Mouse (Mus musculus) midbrain, postnatal 0 days (tissue): Measurements from ENCODE around the gene Tnp2. TPM values are rescaled to one million over a fixed set of nuclear protein-coding genes. Genes with fewer than 3 reads are reported as not detected.
A peak's percentile ranks its signal among the peaks of the same experiment; 100 is the strongest.
"Not testable (repeated sequence)": the region's sequence is repeated elsewhere in the genome, so short reads cannot be mapped to it uniquely, and the experiment has no call there.

Source experiments
- ATAC-seq: fragments of 200-750 bp; cut with Nextera tagmentation; 2 replicates; pipeline ENCODE4 v1.8.0; 2017; ENCODE audit warnings: moderate number of reproducible peaks, mild to moderate bottlenecking, moderate TSS enrichment, moderate library complexity; ENCODE audit not compliant: low FRiP score
- DNase-seq: peaks from one replicate; pipeline ENCODE4 v3.0.0-alpha.2; 2015; ENCODE audit warnings: low spot score
- H3K27ac ChIP-seq: fragments of 300-500 bp; sonication (generic); 2 replicates; pipeline ENCODE4 v1.5.1; 2014; ENCODE audit warnings: low read depth, mild to moderate bottlenecking, low read length, mixed read lengths
- H3K27me3 ChIP-seq: fragments of 300-500 bp; sonication (generic); 2 replicates; pipeline ENCODE4 v1.6.1; 2014; ENCODE audit warnings: low read length, control low read depth, mixed read lengths; ENCODE audit not compliant: insufficient read depth
- H3K36me3 ChIP-seq: fragments of 300-500 bp; sonication (generic); 2 replicates; pipeline ENCODE4 v1.6.1; 2014; ENCODE audit warnings: low read length, control low read depth, mixed read lengths; ENCODE audit not compliant: insufficient read depth
- H3K4me1 ChIP-seq: fragments of 300-500 bp; sonication (generic); 2 replicates; pipeline ENCODE4 v1.6.1; 2014; ENCODE audit warnings: mild to moderate bottlenecking, control low read depth, antibody characterized with exemption, low read length, mixed read lengths; ENCODE audit not compliant: insufficient read depth
- H3K4me2 ChIP-seq: fragments of 300-500 bp; sonication (generic); 2 replicates; pipeline ENCODE4 v1.6.1; 2014; ENCODE audit warnings: low read depth, mild to moderate bottlenecking, low read length, mixed read lengths; ENCODE audit not compliant: poor library complexity, severe bottlenecking
- H3K4me3 ChIP-seq: fragments of 300-500 bp; sonication (generic); 2 replicates; pipeline ENCODE4 v1.5.1; 2014; ENCODE audit warnings: low read depth, mild to moderate bottlenecking, low read length, moderate library complexity
- H3K9ac ChIP-seq: fragments of 300-500 bp; sonication (generic); replicated peaks from 2 replicates; pipeline ENCODE4 v1.6.1; 2014; ENCODE audit warnings: mild to moderate bottlenecking, low read length, moderate library complexity, mixed read lengths; ENCODE audit not compliant: poor library complexity, severe bottlenecking
- H3K9me3 ChIP-seq: fragments of 300-500 bp; sonication (generic); 2 replicates; pipeline ENCODE4 v1.6.1; 2016; ENCODE audit warnings: low read length, control low read depth
- CTCF ChIP-seq: IDR thresholded peaks from 2 replicates; pipeline ENCODE4 v1.5.1; 2016; ENCODE audit warnings: antibody characterized with exemption, mild to moderate bottlenecking
- WGBS: fragments of 180-500 bp; shearing (Covaris S2); extraction: QIAGEN DNeasy Blood & Tissue Kit; methylation state at CpG from one replicate; pipeline ENCODE4 v1.1.7; 2014; 5-methylcytosine and 5-hydroxymethylcytosine counted together
- polyA plus RNA-seq: library from polyadenylated mRNA; unstranded; fragments of >200 nt; fragmentation: Nextera tagmentation; extraction: Ambion mirVana; gene quantifications from 2 replicates; pipeline ENCODE4 v1.2.1, GENCODE M21; 2015
- total RNA-seq: library from RNA; depleted of rRNA; stranded (reverse); fragments of >200 nt; gene quantifications from 2 replicates; pipeline ENCODE4 v1.2.3, GENCODE M21; 2014

Gene Tnp2
- total and polyA plus RNA-seq, 2 experiments from 2014 or later, result not detected

DNA sequence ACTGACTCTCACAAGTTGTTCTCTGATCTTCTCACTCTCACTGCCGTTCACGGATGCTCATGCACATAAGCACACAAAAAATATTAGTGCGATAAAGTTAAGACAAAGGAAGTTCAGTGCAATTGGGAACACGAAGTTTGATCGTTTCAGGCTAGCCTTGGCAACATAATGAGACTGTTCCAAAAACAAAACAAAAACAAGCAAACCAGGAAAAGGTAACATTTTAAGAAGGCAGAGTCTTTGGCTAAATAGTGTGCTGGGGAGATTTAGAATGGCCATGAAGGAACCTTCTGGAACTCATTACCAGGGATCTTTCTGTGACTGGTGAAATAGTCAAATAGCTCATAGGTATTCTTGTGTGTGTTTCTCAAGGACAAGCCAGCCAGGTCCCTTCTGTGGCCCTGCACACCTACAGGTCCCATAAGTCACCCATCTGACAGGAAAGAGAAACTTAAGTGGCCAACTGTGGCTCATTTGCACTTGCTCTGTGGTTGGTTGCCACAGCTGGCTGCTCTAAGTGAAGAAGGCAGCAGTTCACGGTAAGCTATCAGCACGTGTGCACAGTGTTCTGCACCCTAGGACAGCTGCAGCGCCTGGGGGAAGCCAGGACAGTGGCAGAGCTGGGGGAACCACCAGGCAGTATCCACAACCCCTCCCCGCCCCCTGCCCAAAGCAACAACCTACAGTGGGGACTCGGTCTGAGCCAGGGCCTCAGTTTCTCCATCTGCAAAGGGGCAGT lies 17.5 kb upstream of the Tnp2 start, which contains the start of gene Prm1:
Prm1 (minus strand) TSS at position 51 of the 739 bp plus-strand sequence.
- DNase-seq, result no peak
- no peaks in the 10 kb centered on the region for H3K4me1 ChIP-seq
- no peak for TF ChIP-seq CTCF
- WGBS, result 85% methylated on average over 10 of the region's 10 CpGs
- H3K4me2 ChIP-seq, result no peak within 1 kb of the TSS
- no peaks in the 10 kb centered on the region for H3K36me3 ChIP-seq
- no peak within 1 kb of the TSS for H3K27ac ChIP-seq
- ATAC-seq, result no peak
- H3K9me3 ChIP-seq, result no peaks in the 10 kb centered on the region
- no peak within 1 kb of the TSS for H3K4me3 ChIP-seq
- H3K27me3 ChIP-seq, result no peaks in the 10 kb centered on the region
- no peak within 1 kb of the TSS for H3K9ac ChIP-seq

DNA sequence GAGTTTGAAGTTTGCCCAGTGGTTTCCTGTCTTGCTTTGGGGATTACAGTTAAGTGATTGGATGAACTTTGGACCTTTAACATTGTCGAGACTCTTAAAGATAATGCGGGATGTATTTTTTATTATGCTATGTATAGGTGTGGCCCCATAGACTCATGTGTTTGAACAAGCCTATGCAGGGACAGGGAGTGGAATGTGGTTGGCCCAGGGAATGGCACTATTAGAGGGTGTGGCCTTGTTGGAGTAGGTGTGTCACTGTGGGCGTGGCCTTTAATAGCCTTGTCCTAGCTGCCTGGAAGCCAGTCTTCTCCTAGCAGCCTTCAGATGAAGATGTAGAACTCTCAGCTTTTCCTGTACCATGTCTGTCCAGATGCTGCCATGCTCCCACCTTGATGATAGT lies 14.0 kb upstream of the Tnp2 start:
- ATAC-seq, H3K27me3 ChIP-seq, H3K27ac ChIP-seq, H3K9ac ChIP-seq, H3K36me3 ChIP-seq, H3K4me3 ChIP-seq, H3K4me2 ChIP-seq, H3K9me3 ChIP-seq, DNase-seq, H3K4me1 ChIP-seq: not testable (repeated sequence)
- 80% methylated on average over 3 of the region's 3 CpGs for WGBS

DNA sequence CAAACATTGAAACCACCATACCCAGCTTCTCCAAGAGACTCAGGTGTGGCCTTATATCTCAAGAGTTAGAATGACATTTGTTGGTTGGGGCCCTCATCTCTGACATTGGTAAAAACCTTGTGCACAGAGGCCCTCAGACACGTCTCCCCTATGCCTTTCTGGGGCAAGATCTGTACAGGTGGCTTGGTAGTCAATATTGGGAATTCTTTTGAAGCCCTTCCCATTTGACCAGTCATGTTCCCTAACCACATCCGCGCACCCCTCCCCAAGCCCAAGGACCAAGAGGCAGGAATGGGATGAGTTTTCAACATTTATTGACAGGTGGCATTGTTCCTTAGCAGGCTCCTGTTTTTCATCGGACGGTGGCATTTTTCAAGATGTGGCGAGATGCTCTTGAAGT lies 7.6 kb upstream of the Tnp2 start, which contains the start of gene Prm2:
Prm2 (minus strand) TSS at position 101 of the 400 bp plus-strand sequence.
- H3K36me3 ChIP-seq, result no peaks in the 10 kb centered on the region
- WGBS, result 77% methylated on average over 6 of the region's 6 CpGs
- no peaks in the 10 kb centered on the region for H3K27me3 ChIP-seq
- no peaks in the 10 kb centered on the region for H3K4me1 ChIP-seq
- DNase-seq (no peak), ATAC-seq (no peak)
- no peak within 1 kb of the TSS for H3K4me3 ChIP-seq
- no peak within 1 kb of the TSS for H3K27ac ChIP-seq
- H3K9me3 ChIP-seq, result no peaks in the 10 kb centered on the region
- no peak for TF ChIP-seq CTCF
- H3K9ac ChIP-seq, result no peak within 1 kb of the TSS
- H3K4me2 ChIP-seq, result no peak within 1 kb of the TSS

DNA sequence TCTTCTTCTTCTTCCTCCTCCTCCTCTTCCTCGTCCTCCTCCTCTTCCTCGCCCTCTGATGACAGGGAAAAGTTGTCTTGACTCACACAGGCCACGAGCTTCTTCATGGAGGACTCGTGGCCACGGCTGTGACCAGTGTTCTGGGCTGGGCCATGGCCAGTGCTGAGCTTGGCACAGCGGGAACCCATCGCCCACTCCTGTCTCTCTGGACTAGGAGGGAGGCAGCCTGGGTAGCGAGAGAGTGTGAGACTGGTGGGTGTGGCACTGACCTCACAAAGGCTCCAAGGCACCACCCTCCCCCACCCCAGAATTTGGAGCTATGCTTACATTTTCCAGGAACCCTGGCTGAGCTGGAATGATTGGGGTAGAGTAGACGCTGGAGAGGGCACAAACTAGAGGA lies 2.2 kb upstream of the Tnp2 start, which contains the start of gene Prm3:
Prm3 (minus strand) TSS at position 213 of the 400 bp plus-strand sequence.
- Histone ChIP-seq H3K4me2 (no peak within 1 kb of the TSS), H3K9me3 (no peaks in the 10 kb centered on the region), H3K27me3 (no peaks in the 10 kb centered on the region), H3K9ac (no peak within 1 kb of the TSS), H3K27ac (no peak within 1 kb of the TSS), H3K4me3 (no peak within 1 kb of the TSS), H3K4me1 (no peaks in the 10 kb centered on the region), H3K36me3 (no peaks in the 10 kb centered on the region)
- ATAC-seq, result no peak
- TF ChIP-seq CTCF, result no peak
- DNase-seq, result no peak
- WGBS, result 81% methylated on average over 9 of the region's 9 CpGs

DNA sequence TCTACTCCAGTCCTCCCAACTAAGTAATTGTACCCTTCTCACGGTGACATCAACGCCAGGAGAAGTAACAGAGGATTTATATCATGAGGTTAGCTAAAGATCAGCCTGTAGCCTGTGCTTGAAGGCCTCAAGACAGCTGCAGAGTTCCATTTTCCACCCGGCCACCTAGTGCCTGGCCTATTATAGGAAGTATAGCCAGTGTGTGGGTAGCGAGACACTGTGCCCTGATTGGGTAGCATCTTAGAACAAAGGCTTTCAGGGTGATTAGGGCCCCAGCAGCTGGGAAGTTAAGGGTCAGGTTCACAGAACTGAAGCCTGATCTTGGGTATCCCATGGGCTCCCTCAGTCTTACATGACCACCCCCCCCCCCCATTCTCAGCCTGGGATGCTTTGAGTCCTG lies 406 bp upstream of the Tnp2 start:
- Histone ChIP-seq H3K36me3 (no peaks in the 10 kb centered on the region), H3K4me1 (no peaks in the 10 kb centered on the region), H3K9me3 (no peaks in the 10 kb centered on the region), H3K9ac (no peak overlapping the region), H3K4me2 (no peak overlapping the region), H3K27ac (no peak overlapping the region), H3K27me3 (no peaks in the 10 kb centered on the region), H3K4me3 (no peak overlapping the region)
- TF ChIP-seq CTCF, result no peak
- 72% methylated on average over 4 of the region's 4 CpGs for WGBS
- DNase-seq (no peak), ATAC-seq (no peak)

DNA sequence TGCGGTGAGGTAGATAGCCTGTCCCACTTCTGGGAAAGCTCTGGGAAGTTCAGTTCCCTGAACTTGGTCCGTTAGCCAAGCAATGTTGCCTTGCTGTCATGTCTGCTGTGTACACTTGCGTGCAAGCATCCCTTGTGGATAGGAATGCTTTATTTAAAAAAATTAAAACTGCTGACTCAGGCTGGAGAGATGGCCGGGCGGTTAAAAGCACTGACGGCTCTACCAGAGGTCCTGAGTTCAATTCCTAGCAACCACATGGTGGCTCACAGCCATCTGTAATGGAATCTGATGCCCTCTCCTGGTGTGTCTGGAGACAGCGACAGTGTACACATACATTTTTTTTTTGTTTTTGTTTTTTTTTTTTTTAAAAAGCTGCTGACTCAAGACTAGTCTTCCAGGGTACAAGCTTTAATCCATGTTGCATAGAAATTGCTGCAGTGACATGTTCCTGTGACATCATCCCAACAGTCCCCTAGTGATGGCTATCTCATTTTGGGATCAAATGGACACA lies 857 bp downstream of the Tnp2 start:
- H3K4me3 ChIP-seq, result no peak overlapping the region
- no peak for DNase-seq
- H3K36me3 ChIP-seq, result no peaks in the 10 kb centered on the region
- H3K27me3 ChIP-seq, result no peaks in the 10 kb centered on the region
- 90% methylated on average over 7 of the region's 7 CpGs for WGBS
- H3K4me1 ChIP-seq, result peaks cover 8% of the 10 kb centered on the region; the same call in 1 of the 2 replicates
- H3K9me3 ChIP-seq, result no peaks in the 10 kb centered on the region
- no peak overlapping the region for H3K9ac ChIP-seq
- TF ChIP-seq CTCF, result peak; percentile 35
- no peak for ATAC-seq
- H3K4me2 ChIP-seq, result no peak overlapping the region
- H3K27ac ChIP-seq, result no peak overlapping the region
